Mouse (Mus musculus) forebrain, embryonic 15.5 days (tissue): Measurements from ENCODE around the gene Nemf. TPM values are rescaled to one million over a fixed set of nuclear protein-coding genes. Genes with fewer than 3 reads are reported as not detected.

ENCODE experiments used
- ATAC-seq: fragments of 200-750 bp; cut with Nextera tagmentation; replicated peaks from 2 replicates; pipeline ENCODE4 v1.8.0; 2017; ENCODE audit warnings: mild to moderate bottlenecking, moderate TSS enrichment, moderate library complexity
- H3K27ac ChIP-seq: fragments of 300-500 bp; sonication (generic); replicated peaks from 2 replicates; pipeline ENCODE4 v1.5.1; 2015; ENCODE audit warnings: mild to moderate bottlenecking, inconsistent platforms
- H3K27me3 ChIP-seq: fragments of 300-500 bp; sonication (generic); 2 replicates; pipeline ENCODE4 v1.6.1; 2015; ENCODE audit warnings: inconsistent platforms
- H3K36me3 ChIP-seq: fragments of 300-500 bp; sonication (generic); 2 replicates; pipeline ENCODE4 v1.6.1; 2015; ENCODE audit warnings: mild to moderate bottlenecking, inconsistent platforms
- H3K4me1 ChIP-seq: fragments of 300-500 bp; sonication (generic); 2 replicates; pipeline ENCODE4 v1.6.1; 2015; ENCODE audit warnings: inconsistent platforms
- H3K4me2 ChIP-seq: fragments of 300-500 bp; sonication (generic); replicated peaks from 2 replicates; pipeline ENCODE4 v1.6.1; 2015; ENCODE audit warnings: mild to moderate bottlenecking, inconsistent platforms
- H3K4me3 ChIP-seq: fragments of 300-500 bp; sonication (generic); 2 replicates; pipeline ENCODE4 v1.5.1; 2015; ENCODE audit warnings: mild to moderate bottlenecking, inconsistent platforms
- H3K9ac ChIP-seq: fragments of 300-500 bp; sonication (generic); replicated peaks from 2 replicates; pipeline ENCODE4 v1.6.1; 2015; ENCODE audit warnings: mild to moderate bottlenecking, inconsistent platforms
- H3K9me3 ChIP-seq: fragments of 300-500 bp; sonication (generic); 2 replicates; pipeline ENCODE4 v1.6.1; 2016; ENCODE audit warnings: inconsistent platforms
- WGBS: fragments of 180-500 bp; shearing (Covaris S2); methylation state at CpG from one replicate; pipeline ENCODE4 v1.1.7; 2015; ENCODE audit warnings: mixed read lengths; 5-methylcytosine and 5-hydroxymethylcytosine counted together
- polyA plus RNA-seq: library from polyadenylated mRNA; unstranded; fragments of >200 nt; fragmentation: Nextera tagmentation; extraction: Ambion mirVana; gene quantifications from 2 replicates; pipeline ENCODE4 v1.2.1, GENCODE M21; 2015

Gene Nemf
- polyA plus RNA-seq, 1 experiment from 2014 or later, result 91.8 TPM

GRCm38 (mm10) chr12:69351685-69352084, 5.3 kb downstream of the Nemf start:
- Histone ChIP-seq H3K36me3 (peaks cover 67% of the 10 kb centered on the region), H3K4me2 (no peak overlapping the region), H3K27me3 (no peaks in the 10 kb centered on the region), H3K9ac (no peak overlapping the region), H3K27ac (no peak overlapping the region), H3K4me1 (peaks cover 12% of the 10 kb centered on the region), H3K4me3 (no peak overlapping the region), H3K9me3 (no peaks in the 10 kb centered on the region)
- ATAC-seq, result no peak
- 90% methylated on average over 1 of the region's 1 CpGs for WGBS

DNA sequence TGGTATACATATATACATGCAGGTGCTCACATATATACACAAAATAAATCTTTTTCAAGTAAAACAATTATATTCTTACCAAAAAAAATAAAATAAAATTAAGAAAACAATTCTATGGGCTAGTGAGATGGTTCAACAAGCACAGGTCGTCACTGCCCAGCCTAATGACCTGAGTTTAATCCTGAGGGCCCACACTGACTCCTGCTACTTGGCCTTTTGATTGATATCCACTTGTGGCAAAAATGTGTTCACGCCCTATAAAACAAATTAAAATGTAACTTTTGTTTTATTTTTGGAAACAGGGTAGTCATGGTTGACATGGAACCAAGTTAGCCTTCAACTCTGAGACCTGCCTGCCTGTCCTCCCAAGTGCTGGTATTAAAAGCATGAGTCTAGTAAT, 7.0 kb downstream of the Nemf start:
- Histone ChIP-seq H3K4me1 (no peaks in the 10 kb centered on the region), H3K4me3 (no peak overlapping the region), H3K36me3 (peaks cover 80% of the 10 kb centered on the region), H3K27ac (no peak overlapping the region), H3K27me3 (no peaks in the 10 kb centered on the region), H3K9ac (no peak overlapping the region), H3K4me2 (no peak overlapping the region), H3K9me3 (no peaks in the 10 kb centered on the region)
- no peak for ATAC-seq
- 89% methylated on average over 2 of the region's 2 CpGs for WGBS

DNA sequence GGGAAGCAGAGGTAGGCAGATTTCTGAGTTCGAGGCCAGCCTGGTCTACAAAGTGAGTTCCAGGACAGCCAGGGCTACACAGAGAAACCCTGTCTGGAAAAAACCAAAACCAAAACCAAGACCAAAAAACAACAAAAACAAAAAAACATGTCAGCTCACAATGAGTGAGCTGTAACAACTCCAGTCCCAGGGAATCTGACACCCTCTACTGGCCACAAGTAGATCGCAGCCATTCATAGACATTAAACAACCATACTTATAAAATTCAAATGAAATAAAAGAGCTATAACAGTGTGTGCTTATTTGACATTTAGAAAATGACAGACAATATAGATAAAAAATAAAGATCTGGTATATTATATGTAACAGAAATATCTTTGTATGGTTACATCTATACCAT, 23.4 kb downstream of the Nemf start:
- no peaks in the 10 kb centered on the region for H3K27me3 ChIP-seq
- no peaks in the 10 kb centered on the region for H3K4me1 ChIP-seq
- peaks cover 57% of the 10 kb centered on the region for H3K36me3 ChIP-seq
- H3K27ac ChIP-seq, result no peak overlapping the region
- H3K9ac ChIP-seq, result no peak overlapping the region
- H3K9me3 ChIP-seq, result no peaks in the 10 kb centered on the region
- 94% methylated on average over 2 of the region's 2 CpGs for WGBS
- no peak overlapping the region for H3K4me3 ChIP-seq
- no peak for ATAC-seq
- no peak overlapping the region for H3K4me2 ChIP-seq

DNA sequence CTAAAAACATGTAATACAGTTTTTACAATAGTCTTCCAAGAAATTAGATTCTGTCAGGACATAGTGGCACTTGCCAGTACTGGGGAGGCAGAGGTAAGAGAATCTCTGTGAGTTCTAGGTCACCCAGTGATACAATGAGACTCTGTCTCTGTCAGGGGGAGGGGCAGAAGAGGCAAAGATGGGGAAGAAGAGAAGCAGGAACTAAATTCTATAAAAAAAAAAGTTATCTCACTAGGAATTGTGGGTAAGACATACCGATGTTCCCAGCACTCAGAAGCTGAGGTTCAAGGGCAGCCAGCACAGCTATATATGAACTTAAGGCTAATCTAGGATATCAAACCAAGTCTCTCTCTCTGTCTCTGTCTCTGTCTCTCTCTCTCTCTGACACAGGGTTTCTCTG, 24.8 kb downstream of the Nemf start:
- Histone ChIP-seq H3K4me3 (no peak overlapping the region), H3K4me1 (no peaks in the 10 kb centered on the region), H3K4me2 (no peak overlapping the region), H3K9ac (no peak overlapping the region), H3K27ac (no peak overlapping the region), H3K36me3 (peaks cover 58% of the 10 kb centered on the region), H3K9me3 (no peaks in the 10 kb centered on the region), H3K27me3 (no peaks in the 10 kb centered on the region)
- WGBS, result 89% methylated on average over 1 of the region's 1 CpGs
- ATAC-seq, result no peak

- no peak overlapping the region for H3K4me3 ChIP-seq
- no peak overlapping the region for H3K4me2 ChIP-seq
- no peaks in the 10 kb centered on the region for H3K9me3 ChIP-seq
- no peaks in the 10 kb centered on the region for H3K27me3 ChIP-seq
- no peaks in the 10 kb centered on the region for H3K4me1 ChIP-seq
- H3K9ac ChIP-seq, result no peak overlapping the region
- no peak for ATAC-seq
- no peak overlapping the region for H3K27ac ChIP-seq
- 86% methylated on average over 3 of the region's 3 CpGs for WGBS
- H3K36me3 ChIP-seq, result peaks cover 57% of the 10 kb centered on the region
Observed at GRCm38 (mm10) chr12:69331187-69331586, 25.8 kb downstream of the Nemf start.

DNA sequence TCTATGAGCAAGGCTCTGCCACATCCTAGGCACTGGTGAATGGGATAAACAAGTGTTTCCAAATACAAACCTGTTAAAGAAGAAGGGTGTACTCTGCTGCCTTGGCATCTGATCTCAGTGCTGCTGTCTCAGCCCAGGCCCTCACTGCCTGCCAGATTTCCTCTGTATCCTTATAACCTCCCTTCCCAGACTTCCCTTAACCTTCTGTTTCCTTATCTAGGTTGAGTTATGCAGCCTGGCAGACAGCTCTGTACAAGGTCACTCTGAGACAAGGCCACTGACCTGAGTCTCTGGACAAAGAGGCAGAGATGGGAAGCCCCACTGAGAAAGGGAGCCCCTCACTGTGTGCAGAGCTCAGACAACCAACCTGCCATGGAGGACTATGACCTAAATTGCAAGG, 38.5 kb downstream of the Nemf start:
- no peak overlapping the region for H3K27ac ChIP-seq
- ATAC-seq, result no peak
- no peaks in the 10 kb centered on the region for H3K9me3 ChIP-seq
- no peak overlapping the region for H3K4me2 ChIP-seq
- H3K36me3 ChIP-seq, result peaks cover 77% of the 10 kb centered on the region
- H3K9ac ChIP-seq, result no peak overlapping the region
- no peaks in the 10 kb centered on the region for H3K4me1 ChIP-seq
- no peak overlapping the region for H3K4me3 ChIP-seq
- H3K27me3 ChIP-seq, result no peaks in the 10 kb centered on the region

GRCm38 (mm10) chr12:69309659-69310058, 47.3 kb downstream of the Nemf start:
- Histone ChIP-seq H3K36me3 (peaks cover 93% of the 10 kb centered on the region), H3K27me3 (no peaks in the 10 kb centered on the region), H3K9ac (no peak overlapping the region), H3K27ac (no peak overlapping the region), H3K4me3 (no peak overlapping the region), H3K4me2 (no peak overlapping the region), H3K4me1 (no peaks in the 10 kb centered on the region), H3K9me3 (no peaks in the 10 kb centered on the region)
- WGBS, result 96% methylated on average over 4 of the region's 4 CpGs
- no peak for ATAC-seq

DNA sequence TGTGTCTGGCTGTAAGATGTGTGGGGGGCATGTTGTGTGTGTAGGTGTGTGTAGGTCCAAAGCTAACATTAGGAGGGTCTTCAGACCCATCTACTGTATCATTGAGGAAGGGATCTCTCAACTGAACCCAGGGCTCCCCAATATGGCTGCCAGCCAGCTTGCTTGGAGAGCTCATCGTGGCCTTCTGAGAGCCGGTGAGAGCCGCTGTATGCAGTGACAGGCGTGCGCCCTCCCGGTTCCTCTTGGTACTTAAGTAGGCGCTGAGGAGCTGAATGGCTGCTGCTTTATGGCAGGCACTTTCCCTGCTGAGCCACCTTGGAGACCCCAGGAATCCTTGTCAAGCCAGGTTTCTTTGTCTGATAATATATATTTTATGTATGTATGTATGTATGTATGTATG, 50.6 kb downstream of the Nemf start:
- ATAC-seq, result no peak
- Histone ChIP-seq H3K36me3 (peaks cover 94% of the 10 kb centered on the region), H3K4me2 (no peak overlapping the region), H3K9ac (no peak overlapping the region), H3K4me3 (no peak overlapping the region), H3K27me3 (no peaks in the 10 kb centered on the region), H3K27ac (no peak overlapping the region), H3K9me3 (no peaks in the 10 kb centered on the region), H3K4me1 (no peaks in the 10 kb centered on the region)
- 87% methylated on average over 7 of the region's 7 CpGs for WGBS

GRCm38 (mm10) chr12:69304051-69304450, 52.9 kb downstream of the Nemf start:
- peaks cover 5% of the 10 kb centered on the region for H3K4me1 ChIP-seq
- no peak overlapping the region for H3K27ac ChIP-seq
- H3K27me3 ChIP-seq, result no peaks in the 10 kb centered on the region
- H3K9me3 ChIP-seq, result no peaks in the 10 kb centered on the region
- no peak for ATAC-seq
- peaks cover 86% of the 10 kb centered on the region for H3K36me3 ChIP-seq
- no peak overlapping the region for H3K4me3 ChIP-seq
- WGBS, result 91% methylated on average over 2 of the region's 2 CpGs
- H3K4me2 ChIP-seq, result no peak overlapping the region
- no peak overlapping the region for H3K9ac ChIP-seq

DNA sequence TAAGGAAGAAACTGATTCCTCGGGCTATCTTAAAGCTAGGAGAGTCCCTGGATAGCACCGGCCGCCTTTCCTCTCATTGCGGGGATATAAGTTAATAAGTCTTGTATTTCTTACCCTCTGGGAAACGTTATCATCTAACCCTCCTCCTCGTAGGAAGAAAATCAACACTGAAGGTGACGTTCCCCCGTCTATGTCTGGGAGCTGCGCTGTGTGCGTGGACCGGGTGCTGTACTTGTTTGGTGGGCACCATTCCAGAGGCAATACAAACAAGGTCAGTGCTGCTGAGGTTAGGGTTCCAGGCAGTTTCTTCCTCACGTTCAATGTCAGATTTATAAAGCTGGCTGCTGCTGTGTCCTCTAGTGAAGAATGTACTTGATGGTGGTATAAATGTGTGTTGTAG, 54.8 kb downstream of the Nemf start:
- Histone ChIP-seq H3K4me2 (no peak overlapping the region), H3K9me3 (no peaks in the 10 kb centered on the region), H3K27me3 (no peaks in the 10 kb centered on the region), H3K4me3 (no peak overlapping the region), H3K27ac (no peak overlapping the region), H3K4me1 (peaks cover 15% of the 10 kb centered on the region), H3K36me3 (peaks cover 67% of the 10 kb centered on the region), H3K9ac (no peak overlapping the region)
- WGBS, result 92% methylated on average over 12 of the region's 12 CpGs
- no peak for ATAC-seq

- WGBS, result 90% methylated on average over 2 of the region's 2 CpGs
- H3K4me1 ChIP-seq, result peaks cover 23% of the 10 kb centered on the region
- H3K27ac ChIP-seq, result no peak overlapping the region
- H3K4me2 ChIP-seq, result no peak overlapping the region
- H3K9me3 ChIP-seq, result no peaks in the 10 kb centered on the region
- no peak overlapping the region for H3K4me3 ChIP-seq
- H3K27me3 ChIP-seq, result no peaks in the 10 kb centered on the region
- no peak for ATAC-seq
- no peak overlapping the region for H3K9ac ChIP-seq
- peaks cover 49% of the 10 kb centered on the region for H3K36me3 ChIP-seq
Observed at GRCm38 (mm10) chr12:69300391-69300790, 56.6 kb downstream of the Nemf start.

DNA sequence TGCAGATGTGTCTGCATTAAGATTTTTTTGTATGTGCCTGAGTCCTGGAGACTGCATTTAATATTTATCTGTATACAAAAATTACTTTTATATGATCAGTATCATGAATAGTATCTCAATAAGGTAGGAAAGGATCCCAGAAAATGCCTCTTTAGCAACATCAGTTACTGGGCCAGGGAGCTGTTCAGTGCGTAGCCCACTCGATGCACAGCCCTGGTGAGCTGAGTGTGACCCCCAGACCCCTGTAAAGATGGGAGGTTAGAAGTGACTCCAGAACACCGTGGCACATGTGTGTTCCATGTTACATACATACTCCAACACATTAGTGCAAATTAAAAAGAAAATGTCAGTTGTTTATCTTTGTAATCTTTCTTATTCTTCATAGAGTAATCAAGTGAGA, 57.1 kb downstream of the Nemf start:
- H3K27me3 ChIP-seq, result no peaks in the 10 kb centered on the region
- H3K4me2 ChIP-seq, result no peak overlapping the region
- peaks cover 23% of the 10 kb centered on the region for H3K4me1 ChIP-seq
- no peak for ATAC-seq
- peaks cover 43% of the 10 kb centered on the region for H3K36me3 ChIP-seq
- H3K9ac ChIP-seq, result no peak overlapping the region
- no peaks in the 10 kb centered on the region for H3K9me3 ChIP-seq
- H3K4me3 ChIP-seq, result no peak overlapping the region
- WGBS, result 91% methylated on average over 3 of the region's 3 CpGs
- H3K27ac ChIP-seq, result no peak overlapping the region

GRCm38 (mm10) chr12:69299231-69299630, 57.7 kb downstream of the Nemf start:
- Histone ChIP-seq H3K27ac (no peak overlapping the region), H3K27me3 (no peaks in the 10 kb centered on the region), H3K4me3 (no peak overlapping the region), H3K9ac (no peak overlapping the region), H3K9me3 (no peaks in the 10 kb centered on the region), H3K4me2 (no peak overlapping the region), H3K36me3 (peaks cover 39% of the 10 kb centered on the region), H3K4me1 (peaks cover 23% of the 10 kb centered on the region)
- no peak for ATAC-seq
- WGBS, result 83% methylated on average over 12 of the region's 12 CpGs
